ENCODE assay signal across 20 mouse cellular contexts in the genomic region with DNA sequence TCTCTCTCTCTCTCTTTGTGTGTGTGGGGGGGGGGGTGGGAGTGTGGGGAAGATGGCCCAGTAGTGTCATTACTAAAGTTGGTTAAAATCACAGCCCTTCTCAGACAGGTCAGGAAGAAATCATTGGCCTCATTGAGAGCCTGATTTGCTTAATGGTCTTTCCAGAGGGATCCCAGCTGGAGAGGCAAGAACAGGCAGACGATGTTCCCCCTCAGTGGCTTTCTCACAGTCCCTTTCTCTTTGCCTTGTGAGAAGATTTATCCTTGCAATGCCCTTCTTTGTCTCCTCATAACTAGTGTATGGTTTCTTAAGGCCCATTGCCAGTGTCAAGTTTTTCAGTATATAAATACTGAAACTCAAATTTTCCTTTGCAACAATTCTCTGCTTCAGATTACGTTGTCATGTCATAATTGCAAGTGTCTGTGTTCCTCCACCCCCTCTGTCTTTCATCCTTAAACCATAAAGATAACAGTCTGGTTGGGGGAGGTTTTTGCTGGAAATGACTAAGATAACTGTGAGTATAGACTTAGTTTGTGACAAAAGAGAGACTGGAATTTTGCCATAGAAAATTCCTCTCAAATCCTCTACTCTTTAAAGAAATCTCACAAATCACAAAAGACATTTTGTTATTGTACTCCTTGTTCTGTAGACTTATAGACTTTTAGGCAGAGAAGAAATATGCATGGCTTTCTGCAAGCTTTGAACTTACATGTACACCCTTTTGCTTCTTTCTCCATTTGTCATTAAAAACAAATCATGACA.
A peak's percentile ranks its signal among the peaks of the same experiment; 100 is the strongest.
DNase-seq lines count a peak whose midpoint lies in the region; ATAC-seq and TF ChIP-seq lines count a peak whose summit lies in the region.
"Had no signal": no experiment of that assay in that cellular context is flagged by ENCODE, and none has a peak within 500 bp of the region (broad histone marks: within the 10 kb centered on the region; RNA-seq: fewer than 3 reads in every experiment).

No protein-coding gene starts in this region.

- H3K27ac ChIP-seq in kidney, embryonic 15.5 days: peak overlapping the region; percentile 54; the same call in 1 of the 2 replicates
- H3K27ac ChIP-seq in lung, embryonic 14.5 days (ENCODE audit: low read depth): peak overlapping the region; percentile 58; the same call in 1 of the 2 replicates
- peak overlapping the region; percentile 31; the same call in 1 of the 2 replicates for H3K27ac ChIP-seq in embryonic fibroblast, embryonic 13.5 days (ENCODE audit: insufficient read depth, low read length)
- H3K27ac ChIP-seq in midbrain, postnatal 0 days (ENCODE audit: low read depth, low read length): no peak overlapping the region
- H3K27ac ChIP-seq: heart, adult 2 months; heart, embryonic 15.5 days; midbrain, embryonic 10.5 days had no signal

- no peak overlapping the region for H3K4me3 ChIP-seq in kidney, embryonic 15.5 days (replicated peaks)
- H3K4me3 ChIP-seq in lung, embryonic 14.5 days (ENCODE audit: low read depth, low read length): no peak overlapping the region
- no peak overlapping the region for H3K4me3 ChIP-seq in embryonic fibroblast, embryonic 13.5 days (ENCODE audit: insufficient read depth, low read length)
- no peak overlapping the region for H3K4me3 ChIP-seq in midbrain, postnatal 0 days (ENCODE audit: low read depth, low read length)
- H3K4me3 ChIP-seq: heart, adult 2 months; heart, embryonic 15.5 days; midbrain, embryonic 10.5 days had no signal

- WGBS in kidney, embryonic 15.5 days: 8% methylated on average over 2 of the region's 2 CpGs
- WGBS in lung, embryonic 14.5 days: 16% methylated on average over 2 of the region's 2 CpGs
- 52% methylated on average over 2 of the region's 2 CpGs for WGBS in midbrain, postnatal 0 days

- no peak for TF ChIP-seq CTCF in lung, embryonic 14.5 days (IDR thresholded peaks at IDR 0.05; ENCODE audit: low read depth)
- TF ChIP-seq CTCF in embryonic fibroblast, embryonic 13.5 days (IDR thresholded peaks at IDR 0.05; ENCODE audit: borderline replicate concordance, insufficient read depth, low read length): no peak
- no peak for TF ChIP-seq CTCF in midbrain, postnatal 0 days (IDR thresholded peaks at IDR 0.05)

- no peak for DNase-seq in kidney, adult 9 months
- DNase-seq in lung, embryonic 14.5 days: peak; percentile 80
- DNase-seq in lung, adult 18-20 months: no peak
- peak; percentile 21 for DNase-seq in mesoderm, embryonic 11.5 days (ENCODE audit: low read depth, low spot score)
- DNase-seq in midbrain, postnatal 0 days (ENCODE audit: low spot score): no peak
- no peak for DNase-seq in spleen, adult 12 weeks (ENCODE audit: low spot score)
- DNase-seq: adrenal gland, postnatal 36 days; cerebellum, adult 2 months; cerebellum, postnatal 36 days; gastrocnemius, postnatal 25 days; heart, adult 2 months; lung, postnatal 14 days; thymus, adult 18-20 months had no signal

- no peaks in the 10 kb centered on the region for H3K36me3 ChIP-seq in kidney, embryonic 15.5 days
- H3K36me3 ChIP-seq in lung, embryonic 14.5 days (ENCODE audit: insufficient read depth): no peaks in the 10 kb centered on the region
- H3K36me3 ChIP-seq in midbrain, postnatal 0 days (ENCODE audit: insufficient read depth, low read length): no peaks in the 10 kb centered on the region
- H3K36me3 ChIP-seq: heart, embryonic 15.5 days; midbrain, embryonic 10.5 days had no signal

- H3K4me1 ChIP-seq in kidney, embryonic 15.5 days: no peaks in the 10 kb centered on the region
- H3K4me1 ChIP-seq in lung, embryonic 14.5 days (ENCODE audit: insufficient read depth): no peaks in the 10 kb centered on the region
- peaks cover 4% of the 10 kb centered on the region; the same call in 1 of the 2 replicates for H3K4me1 ChIP-seq in embryonic fibroblast, embryonic 13.5 days (ENCODE audit: control insufficient read depth, insufficient read depth, low read length)
- H3K4me1 ChIP-seq in midbrain, postnatal 0 days (ENCODE audit: insufficient read depth, low read length): no peaks in the 10 kb centered on the region
- H3K4me1 ChIP-seq: heart, embryonic 15.5 days; midbrain, embryonic 10.5 days had no signal

- no peaks in the 10 kb centered on the region for H3K27me3 ChIP-seq in kidney, embryonic 15.5 days
- H3K27me3 ChIP-seq in lung, embryonic 14.5 days (ENCODE audit: insufficient read depth, low read length): no peaks in the 10 kb centered on the region
- no peaks in the 10 kb centered on the region for H3K27me3 ChIP-seq in midbrain, postnatal 0 days (ENCODE audit: insufficient read depth, low read length)
- H3K27me3 ChIP-seq: heart, embryonic 15.5 days had no signal

- TF ChIP-seq POLR2A in embryonic fibroblast, embryonic 13.5 days (IDR thresholded peaks at IDR 0.05; ENCODE audit: low read depth, low read length): no peak

- no peak overlapping the region for H3K9ac ChIP-seq in kidney, embryonic 15.5 days
- H3K9ac ChIP-seq in lung, embryonic 14.5 days: no peak overlapping the region
- no peak overlapping the region for H3K9ac ChIP-seq in midbrain, postnatal 0 days (replicated peaks; ENCODE audit: low read length, poor library complexity, severe bottlenecking)
- H3K9ac ChIP-seq: heart, embryonic 15.5 days had no signal

- H3K4me2 ChIP-seq in kidney, embryonic 15.5 days: no peak overlapping the region
- no peak overlapping the region for H3K4me2 ChIP-seq in lung, embryonic 14.5 days
- no peak overlapping the region for H3K4me2 ChIP-seq in midbrain, postnatal 0 days (ENCODE audit: low read depth, low read length, poor library complexity, severe bottlenecking)
- H3K4me2 ChIP-seq: heart, embryonic 15.5 days; liver, embryonic 11.5 days had no signal

- no peaks in the 10 kb centered on the region for H3K9me3 ChIP-seq in kidney, embryonic 15.5 days (replicated peaks)
- H3K9me3 ChIP-seq in lung, embryonic 14.5 days (ENCODE audit: low read depth, low read length): no peaks in the 10 kb centered on the region
- no peaks in the 10 kb centered on the region for H3K9me3 ChIP-seq in midbrain, postnatal 0 days (ENCODE audit: low read length)
- H3K9me3 ChIP-seq: heart, embryonic 15.5 days; midbrain, embryonic 10.5 days had no signal

- peak; percentile 90 for ATAC-seq in kidney, embryonic 15.5 days (replicated peaks; ENCODE audit: low FRiP score)
- ATAC-seq in lung, embryonic 14.5 days (ENCODE audit: insufficient read depth): peak; percentile 92
- ATAC-seq in midbrain, postnatal 0 days (ENCODE audit: low FRiP score): no peak
- ATAC-seq: forebrain, embryonic 14.5 days; hindbrain, embryonic 16.5 days had no signal

Comparison
In these comparisons a context has a peak if more than half of its experiments do, and no peak if none do; other contexts are left out.
1. DNase-seq: peak in lung, embryonic 14.5 days (single experiment) and mesoderm, embryonic 11.5 days (single experiment); none in kidney, adult 9 months (single experiment), lung, adult 18-20 months (0 of 2), midbrain, postnatal 0 days (single experiment) and spleen, adult 12 weeks (single experiment).